Mouse (Mus musculus): ENCODE data around the gene Naa50. TPM values are rescaled to one million over a fixed set of nuclear protein-coding genes. Genes with fewer than 3 reads are reported as not detected.

The Naa50 gene
- polyA plus RNA-seq, 1 experiment from 2014 or later, result 83.2 TPM

DNA sequence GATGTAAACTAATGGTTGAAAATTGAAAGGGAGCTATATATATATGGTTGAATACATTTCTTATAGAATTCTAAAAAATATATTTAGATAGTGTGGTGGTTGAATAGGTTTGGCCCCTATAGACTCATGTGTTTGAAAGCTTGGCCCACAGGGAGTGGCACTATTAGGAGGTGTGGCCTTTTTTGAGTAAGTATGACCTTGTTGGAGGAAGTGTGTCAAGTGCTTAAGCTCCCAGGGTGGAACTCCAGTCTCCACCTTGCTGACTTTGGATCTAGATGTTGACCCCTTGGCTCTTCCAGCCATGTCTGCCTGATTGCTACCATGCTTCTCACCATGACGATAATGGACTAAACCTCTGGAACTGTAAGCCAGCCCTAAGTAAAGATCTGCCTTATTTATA lies 43.0 kb downstream of the Naa50 start:
- H3K4me2 ChIP-seq (replicated peaks), result no peak overlapping the region
- H3K36me3 ChIP-seq, result peaks cover 4% of the 10 kb centered on the region
- H3K4me1 ChIP-seq, result no peaks in the 10 kb centered on the region
- ATAC-seq (ENCODE audit: low FRiP score, low read depth), result no peak
- H3K4me3 ChIP-seq, result no peak overlapping the region
- WGBS, result 96% methylated on average over 1 of the region's 1 CpGs
- no peaks in the 10 kb centered on the region for H3K27me3 ChIP-seq (replicated peaks)
- no peaks in the 10 kb centered on the region for H3K9me3 ChIP-seq
- H3K27ac ChIP-seq, result no peak overlapping the region
- no peak overlapping the region for H3K9ac ChIP-seq

DNA sequence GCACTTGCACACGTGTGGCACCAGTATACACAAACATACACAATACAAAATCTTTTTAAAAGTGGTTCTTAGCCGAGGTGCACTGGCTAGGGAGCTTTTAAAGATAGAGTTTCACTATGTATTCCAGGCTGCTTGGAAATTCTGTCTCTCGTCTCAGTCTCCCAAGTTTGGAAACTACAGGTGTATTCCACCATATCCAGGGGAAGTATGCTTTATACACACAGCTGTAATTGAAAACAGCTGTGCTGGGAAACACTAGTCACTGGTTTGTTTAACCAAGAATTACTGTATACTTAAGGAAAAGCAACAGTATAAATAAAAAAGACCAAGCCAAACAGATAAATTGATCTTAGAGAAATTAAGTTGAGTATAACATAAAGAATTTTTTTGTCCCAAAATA lies 45.1 kb downstream of the Naa50 start:
- Histone ChIP-seq H3K27me3 (replicated peaks) (no peaks in the 10 kb centered on the region), H3K4me2 (replicated peaks) (no peak overlapping the region), H3K4me1 (no peaks in the 10 kb centered on the region), H3K27ac (no peak overlapping the region), H3K36me3 (peaks cover 4% of the 10 kb centered on the region), H3K9me3 (no peaks in the 10 kb centered on the region), H3K4me3 (no peak overlapping the region), H3K9ac (no peak overlapping the region)
- 78% methylated on average over 3 of the region's 3 CpGs for WGBS
- ATAC-seq (ENCODE audit: low FRiP score, low read depth), result no peak

DNA sequence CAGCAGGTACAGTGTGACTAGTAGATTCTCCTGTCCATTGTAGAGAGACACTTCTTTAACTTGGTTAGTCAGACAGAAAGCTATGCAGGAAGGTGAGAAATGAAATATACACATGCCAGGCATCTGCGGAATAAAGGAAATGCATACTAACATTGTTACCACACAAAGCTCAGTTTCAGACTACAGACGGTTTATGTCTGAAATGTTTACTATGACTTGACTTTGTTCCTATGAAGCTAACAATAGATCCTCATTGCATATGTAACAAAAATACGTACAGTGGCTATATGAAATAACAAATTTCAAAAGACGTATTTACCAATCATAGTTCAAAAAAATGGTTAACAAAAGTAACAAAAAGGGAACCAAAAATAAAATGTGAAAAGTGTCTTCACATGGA lies 47.5 kb downstream of the Naa50 start:
- H3K4me3 ChIP-seq, result no peak overlapping the region
- no peak overlapping the region for H3K4me2 ChIP-seq (replicated peaks)
- no peaks in the 10 kb centered on the region; the same call in 1 of the 2 replicates for H3K36me3 ChIP-seq
- no peak for ATAC-seq (ENCODE audit: low FRiP score, low read depth)
- H3K27ac ChIP-seq, result no peak overlapping the region
- H3K4me1 ChIP-seq, result no peaks in the 10 kb centered on the region
- no peaks in the 10 kb centered on the region for H3K27me3 ChIP-seq (replicated peaks)
- H3K9me3 ChIP-seq, result no peaks in the 10 kb centered on the region
- WGBS, result 96% methylated on average over 4 of the region's 4 CpGs
- H3K9ac ChIP-seq, result no peak overlapping the region

DNA sequence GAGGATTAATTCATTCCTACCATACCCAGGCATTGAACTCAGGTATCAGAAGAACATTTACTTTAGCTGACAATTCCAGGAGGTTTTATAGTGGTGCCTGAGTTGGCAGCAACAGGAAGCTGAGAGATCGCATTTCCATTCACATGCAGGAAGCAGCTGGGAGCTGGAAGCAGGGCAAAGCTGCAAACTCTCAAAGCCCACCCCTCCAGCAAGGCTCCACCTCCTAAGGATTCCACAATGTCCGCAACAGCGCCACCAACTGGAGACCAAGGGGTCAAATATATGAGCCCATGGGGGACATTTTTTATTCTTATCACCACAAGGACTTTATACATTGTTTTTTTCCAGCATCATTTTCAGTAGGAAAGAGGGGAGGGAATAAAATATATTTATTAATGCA lies 49.1 kb downstream of the Naa50 start:
- H3K9me3 ChIP-seq, result no peaks in the 10 kb centered on the region
- 90% methylated on average over 3 of the region's 3 CpGs for WGBS
- H3K27me3 ChIP-seq (replicated peaks), result no peaks in the 10 kb centered on the region
- H3K4me3 ChIP-seq, result no peak overlapping the region
- H3K27ac ChIP-seq, result no peak overlapping the region
- H3K4me2 ChIP-seq (replicated peaks), result no peak overlapping the region
- H3K36me3 ChIP-seq, result no peaks in the 10 kb centered on the region; the same call in 1 of the 2 replicates
- no peak for ATAC-seq (ENCODE audit: low FRiP score, low read depth)
- H3K9ac ChIP-seq, result no peak overlapping the region
- H3K4me1 ChIP-seq, result no peaks in the 10 kb centered on the region

DNA sequence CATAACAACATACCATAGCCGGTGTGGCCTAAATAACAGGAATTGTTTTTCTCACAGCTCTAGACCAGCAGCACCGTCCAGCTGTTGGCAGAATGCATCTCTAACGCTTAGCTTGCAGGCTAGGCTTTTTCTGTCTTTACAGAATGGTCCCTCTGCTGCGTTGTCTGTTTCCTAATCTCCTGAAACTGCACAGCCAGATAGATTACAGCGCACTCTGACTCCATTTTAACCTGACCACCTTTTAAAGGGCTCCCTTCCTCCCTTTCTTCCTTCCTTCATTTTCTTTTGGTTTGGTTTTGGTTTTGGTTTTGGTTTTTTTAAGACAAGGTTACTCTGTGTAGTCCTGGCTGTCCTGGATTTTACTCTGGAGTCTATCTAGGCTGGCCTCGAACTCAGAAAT lies 50.4 kb downstream of the Naa50 start:
- Histone ChIP-seq H3K4me1 (no peaks in the 10 kb centered on the region), H3K27me3 (replicated peaks) (no peaks in the 10 kb centered on the region), H3K9me3 (no peaks in the 10 kb centered on the region), H3K4me2 (replicated peaks) (no peak overlapping the region), H3K4me3 (no peak overlapping the region), H3K9ac (no peak overlapping the region), H3K36me3 (no peaks in the 10 kb centered on the region; the same call in 1 of the 2 replicates), H3K27ac (no peak overlapping the region)
- whole genome bisulfite sequencing, result 95% methylated on average over 6 of the region's 6 CpGs
- ATAC-seq (ENCODE audit: low FRiP score, low read depth), result no peak

DNA sequence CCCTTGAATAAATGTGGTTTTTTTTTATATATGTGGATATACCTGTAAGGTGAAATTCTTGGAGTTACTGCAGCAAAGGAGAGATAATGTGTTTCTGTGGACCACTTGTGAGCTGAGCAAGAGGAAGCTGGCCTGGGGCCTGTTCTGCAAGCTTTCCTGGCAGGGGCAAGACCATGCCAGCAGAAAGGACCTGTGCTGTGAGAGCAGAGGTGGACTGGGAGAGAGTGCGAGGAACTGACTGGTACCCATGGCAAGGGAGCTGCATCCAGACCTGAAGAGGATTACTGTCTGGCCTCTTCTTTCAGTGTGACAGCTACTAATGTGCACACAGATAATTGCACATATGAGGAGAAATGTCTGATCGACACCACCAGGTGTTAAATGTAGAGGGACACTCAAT lies 51.3 kb downstream of the Naa50 start:
- H3K4me1 ChIP-seq, result no peaks in the 10 kb centered on the region
- no peak overlapping the region for H3K27ac ChIP-seq
- H3K4me2 ChIP-seq (replicated peaks), result no peak overlapping the region
- H3K9me3 ChIP-seq, result no peaks in the 10 kb centered on the region
- H3K36me3 ChIP-seq, result no peaks in the 10 kb centered on the region; the same call in 1 of the 2 replicates
- no peak overlapping the region for H3K9ac ChIP-seq
- H3K27me3 ChIP-seq (replicated peaks), result no peaks in the 10 kb centered on the region
- 95% methylated on average over 2 of the region's 2 CpGs for WGBS
- no peak for ATAC-seq (ENCODE audit: low FRiP score, low read depth)
- H3K4me3 ChIP-seq, result no peak overlapping the region

DNA sequence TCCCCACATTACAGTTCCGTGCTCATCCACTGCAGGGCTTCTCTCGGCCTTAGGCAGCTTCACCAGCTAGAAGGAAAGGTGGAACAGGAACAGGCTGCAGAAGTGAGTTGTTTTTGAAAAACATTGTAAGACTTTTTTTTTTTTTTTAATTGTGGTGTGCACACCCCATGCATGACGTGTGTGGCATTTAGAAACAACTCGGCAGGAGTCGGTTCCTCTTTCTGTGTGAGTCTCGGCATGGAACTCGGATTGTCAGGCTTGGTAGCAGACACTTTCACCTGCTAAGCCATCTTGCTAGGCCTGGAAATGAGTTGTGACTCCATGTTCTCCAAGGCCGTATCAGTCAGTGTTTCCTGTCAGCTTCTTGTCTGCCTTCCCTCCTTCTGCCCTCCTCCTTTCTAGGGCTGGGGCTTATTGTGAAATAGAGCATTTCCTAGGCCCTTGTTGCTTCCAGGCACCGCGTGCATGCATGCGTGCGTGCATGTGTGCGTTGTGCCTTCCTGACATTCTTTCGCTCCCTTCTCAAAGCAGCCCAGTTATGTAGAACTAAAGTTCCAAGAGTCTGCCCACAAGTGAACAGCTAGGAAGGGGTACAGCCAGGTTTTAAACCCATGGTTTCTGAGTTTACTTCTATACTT lies 59.6 kb downstream of the Naa50 start:
- Histone ChIP-seq H3K27me3 (replicated peaks) (no peaks in the 10 kb centered on the region), H3K27ac (no peak overlapping the region), H3K4me2 (replicated peaks) (no peak overlapping the region), H3K9me3 (no peaks in the 10 kb centered on the region), H3K4me3 (no peak overlapping the region), H3K9ac (no peak overlapping the region), H3K4me1 (no peaks in the 10 kb centered on the region), H3K36me3 (peaks cover 25% of the 10 kb centered on the region)
- ATAC-seq (ENCODE audit: low FRiP score, low read depth), result no peak
- 94% methylated on average over 14 of the region's 14 CpGs for WGBS

DNA sequence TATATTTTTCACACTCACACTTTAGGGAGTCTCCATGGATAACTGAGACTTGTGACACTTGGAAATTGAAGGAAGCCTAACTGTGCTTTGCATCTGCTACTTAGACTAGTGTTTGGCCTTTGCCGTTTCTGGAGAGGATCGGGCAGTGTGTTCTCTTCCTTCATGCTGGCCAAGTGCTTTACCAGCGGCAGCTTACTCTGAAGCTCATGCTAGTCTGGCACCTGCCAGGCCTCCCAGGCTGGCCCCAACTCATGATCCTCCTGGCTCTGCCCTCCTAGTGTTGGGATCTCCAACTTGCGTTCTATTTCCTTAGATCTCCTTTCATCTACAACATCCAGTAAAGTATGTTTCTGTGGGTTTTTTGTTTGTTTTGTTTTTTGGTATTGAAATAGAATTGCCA lies 60.5 kb downstream of the Naa50 start:
- Histone ChIP-seq H3K4me2 (replicated peaks) (no peak overlapping the region), H3K27ac (no peak overlapping the region), H3K9ac (no peak overlapping the region), H3K4me3 (no peak overlapping the region), H3K27me3 (replicated peaks) (no peaks in the 10 kb centered on the region), H3K36me3 (peaks cover 25% of the 10 kb centered on the region), H3K4me1 (no peaks in the 10 kb centered on the region), H3K9me3 (no peaks in the 10 kb centered on the region)
- 94% methylated on average over 4 of the region's 4 CpGs for WGBS
- no peak for ATAC-seq (ENCODE audit: low FRiP score, low read depth)

DNA sequence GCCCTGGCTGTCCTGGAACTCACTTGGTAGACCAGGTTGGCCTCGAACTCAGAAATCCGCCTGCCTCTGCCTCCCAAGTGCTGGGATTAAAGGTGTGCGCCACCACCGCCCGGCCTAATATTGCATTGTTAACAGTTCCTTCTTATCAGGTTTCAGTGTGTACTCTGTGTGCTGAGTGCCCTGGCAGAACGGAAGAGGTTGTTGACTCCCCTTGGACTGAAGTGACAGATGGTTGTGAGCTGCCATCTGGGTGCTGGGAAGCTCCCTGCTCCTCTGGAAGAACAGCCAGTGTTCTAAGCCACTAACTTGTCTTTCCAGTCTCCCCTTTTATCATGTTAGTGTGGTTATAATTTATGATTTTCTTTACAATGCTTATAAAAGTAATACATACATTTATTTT lies 64.7 kb downstream of the Naa50 start:
- no peak for ATAC-seq (ENCODE audit: low FRiP score, low read depth)
- WGBS, result 81% methylated on average over 6 of the region's 6 CpGs
- Histone ChIP-seq H3K4me1 (no peaks in the 10 kb centered on the region), H3K27me3 (replicated peaks) (no peaks in the 10 kb centered on the region), H3K27ac (no peak overlapping the region), H3K9me3 (no peaks in the 10 kb centered on the region), H3K4me2 (replicated peaks) (no peak overlapping the region), H3K4me3 (no peak overlapping the region), H3K9ac (no peak overlapping the region), H3K36me3 (peaks cover 51% of the 10 kb centered on the region)

DNA sequence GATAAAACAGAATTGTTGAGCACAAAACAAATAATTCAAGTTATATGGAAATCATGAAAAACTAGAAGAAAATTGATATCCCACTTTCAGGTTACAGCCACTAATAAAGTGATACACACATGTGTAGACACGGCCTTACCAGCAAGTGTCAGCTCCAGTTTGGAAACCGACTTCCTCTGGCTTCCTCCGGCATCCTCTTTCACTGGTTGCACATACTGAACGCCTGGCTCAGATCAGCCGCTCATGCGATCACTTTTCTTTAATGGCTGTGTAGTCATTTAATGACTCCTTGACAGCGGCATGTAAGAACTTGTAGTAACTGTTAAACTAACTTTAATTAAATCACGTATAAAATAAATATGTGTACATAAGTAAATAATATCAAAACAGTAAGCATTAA lies 66.3 kb downstream of the Naa50 start:
- no peaks in the 10 kb centered on the region for H3K4me1 ChIP-seq
- no peaks in the 10 kb centered on the region for H3K9me3 ChIP-seq
- peaks cover 53% of the 10 kb centered on the region for H3K36me3 ChIP-seq
- H3K27ac ChIP-seq, result no peak overlapping the region
- H3K27me3 ChIP-seq (replicated peaks), result no peaks in the 10 kb centered on the region
- no peak overlapping the region for H3K9ac ChIP-seq
- no peak overlapping the region for H3K4me2 ChIP-seq (replicated peaks)
- H3K4me3 ChIP-seq, result no peak overlapping the region
- ATAC-seq (ENCODE audit: low FRiP score, low read depth), result no peak
- 90% methylated on average over 8 of the region's 8 CpGs for WGBS

DNA sequence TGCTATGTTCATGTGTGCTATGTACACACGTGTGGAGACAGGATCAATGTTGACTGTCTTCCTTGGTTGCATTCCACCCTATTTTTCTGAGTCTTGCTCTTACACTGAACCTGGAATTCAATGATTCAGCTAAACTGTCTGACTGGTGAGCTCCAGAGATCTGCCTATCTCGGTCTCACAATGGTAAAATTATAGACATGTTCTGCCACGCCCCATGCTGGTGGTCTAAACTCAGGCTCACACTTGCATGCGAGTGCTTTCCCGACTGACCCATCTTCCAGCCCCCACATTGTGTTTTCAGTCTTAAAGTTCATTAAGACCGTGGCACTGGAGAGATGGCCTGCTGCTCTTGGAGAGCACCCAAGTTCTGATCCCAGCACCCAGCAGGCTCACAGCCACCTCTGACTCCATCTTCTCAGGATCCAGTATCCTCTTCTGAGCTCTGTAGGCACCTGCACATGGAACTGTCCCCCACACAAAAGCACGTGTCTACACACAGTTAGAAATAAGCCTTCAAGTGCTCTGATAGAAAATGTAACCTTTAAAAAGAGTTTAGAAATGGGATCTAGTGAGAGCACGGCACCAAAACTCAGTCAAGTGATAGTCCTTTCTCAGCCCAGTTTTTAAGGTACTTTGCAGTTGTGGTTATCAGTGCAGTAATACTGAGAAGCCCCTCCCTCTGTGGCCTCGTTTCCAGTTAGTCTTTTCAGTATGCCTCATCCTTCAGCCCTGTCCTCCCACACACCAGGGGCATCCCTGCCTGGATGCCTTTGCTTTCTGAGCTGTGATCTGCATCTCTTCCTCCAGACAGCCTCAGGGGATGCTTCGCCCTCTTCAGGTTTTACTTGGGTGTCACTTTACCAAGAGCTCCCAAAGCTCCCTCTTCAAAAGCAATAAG lies 70.8 kb downstream of the Naa50 start:
- 88% methylated on average over 10 of the region's 10 CpGs for WGBS
- Histone ChIP-seq H3K4me3 (no peak overlapping the region), H3K9ac (no peak overlapping the region), H3K27ac (no peak overlapping the region), H3K4me2 (replicated peaks) (no peak overlapping the region), H3K27me3 (replicated peaks) (no peaks in the 10 kb centered on the region), H3K36me3 (peaks cover 62% of the 10 kb centered on the region), H3K4me1 (no peaks in the 10 kb centered on the region), H3K9me3 (no peaks in the 10 kb centered on the region)
- ATAC-seq (ENCODE audit: low FRiP score, low read depth), result no peak

DNA sequence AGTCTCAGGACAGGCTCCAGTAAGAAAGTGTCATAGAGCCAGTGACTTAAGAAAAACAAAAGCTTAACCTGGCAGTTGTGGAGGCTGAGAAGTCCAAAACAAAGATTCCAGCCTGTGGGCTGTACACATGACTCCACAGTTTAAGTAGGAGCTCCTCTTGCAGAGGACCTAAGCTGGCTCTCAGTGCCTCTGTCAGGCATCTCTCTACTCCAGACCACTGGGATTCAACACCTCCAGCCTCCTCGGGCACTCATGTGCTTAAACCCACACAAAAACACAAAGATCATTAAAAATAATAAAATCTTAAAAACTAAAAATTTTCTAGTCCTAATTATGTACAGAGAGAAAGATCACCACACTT lies 71.4 kb downstream of the Naa50 start:
- H3K27me3 ChIP-seq (replicated peaks), result no peaks in the 10 kb centered on the region
- no peak overlapping the region for H3K4me2 ChIP-seq (replicated peaks)
- H3K36me3 ChIP-seq, result peaks cover 64% of the 10 kb centered on the region
- H3K4me1 ChIP-seq, result no peaks in the 10 kb centered on the region
- no peaks in the 10 kb centered on the region for H3K9me3 ChIP-seq
- H3K9ac ChIP-seq, result no peak overlapping the region
- ATAC-seq (ENCODE audit: low FRiP score, low read depth), result no peak
- no peak overlapping the region for H3K4me3 ChIP-seq
- no peak overlapping the region for H3K27ac ChIP-seq
- 91% methylated on average over 1 of the region's 1 CpGs for WGBS

DNA sequence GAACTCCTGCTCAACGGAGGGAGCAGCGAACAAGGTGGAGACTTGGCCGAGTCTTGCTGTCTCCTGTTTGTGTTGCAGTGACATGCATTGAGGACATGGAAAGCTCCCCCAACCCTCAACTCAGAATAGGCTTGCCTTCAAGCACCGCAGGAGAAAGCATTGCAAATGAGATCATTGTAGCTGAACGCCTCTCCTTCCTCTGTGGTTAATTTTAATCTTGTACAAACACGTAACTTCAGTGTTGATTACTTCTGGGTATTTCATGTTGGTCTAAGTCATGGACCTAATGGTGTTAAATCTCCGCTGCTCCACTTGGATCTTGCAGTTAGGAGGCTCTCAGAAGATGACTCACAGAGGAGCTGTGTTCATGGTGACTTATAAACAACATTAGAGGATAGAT lies 73.1 kb downstream of the Naa50 start:
- no peaks in the 10 kb centered on the region for H3K4me1 ChIP-seq
- 94% methylated on average over 7 of the region's 7 CpGs for WGBS
- no peak for ATAC-seq (ENCODE audit: low FRiP score, low read depth)
- no peaks in the 10 kb centered on the region for H3K9me3 ChIP-seq
- no peak overlapping the region for H3K9ac ChIP-seq
- H3K27ac ChIP-seq, result no peak overlapping the region
- H3K4me2 ChIP-seq (replicated peaks), result no peak overlapping the region
- no peak overlapping the region for H3K4me3 ChIP-seq
- no peaks in the 10 kb centered on the region for H3K27me3 ChIP-seq (replicated peaks)
- peaks cover 70% of the 10 kb centered on the region for H3K36me3 ChIP-seq
